Mouse (Mus musculus): ENCODE measurements around the gene Pex5l. TPM values are rescaled to one million over a fixed set of nuclear protein-coding genes. Genes with fewer than 3 reads are reported as not detected.
A peak's percentile ranks its signal among the peaks of the same experiment; 100 is the strongest.

Pex5l gene
- polyA plus RNA-seq, 1 experiment from 2014 or later, result 1.0 TPM

DNA sequence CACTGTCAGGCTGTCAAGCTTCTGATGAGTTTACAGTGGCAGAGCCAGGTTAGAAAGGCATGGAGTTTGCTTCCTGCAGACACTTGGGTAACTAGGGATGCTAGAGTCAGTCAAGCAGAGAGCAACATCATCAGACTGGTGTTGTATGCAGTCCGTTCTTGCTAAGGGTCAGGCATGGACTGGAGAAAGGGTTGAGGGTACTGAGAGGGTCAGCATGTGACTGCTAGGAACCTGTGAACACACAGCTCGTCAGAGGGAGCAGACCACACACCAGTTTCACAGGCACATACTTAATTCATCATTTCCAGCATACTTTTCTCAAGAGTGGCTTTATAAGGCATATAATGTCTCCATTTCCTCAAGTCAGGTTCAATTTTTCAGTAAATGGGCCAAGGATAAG is 53.6 kb downstream of the Pex5l start:
- H3K9ac ChIP-seq, result no peak overlapping the region
- no peak overlapping the region for H3K4me3 ChIP-seq (replicated peaks)
- H3K27me3 ChIP-seq, result no peaks in the 10 kb centered on the region
- no peaks in the 10 kb centered on the region for H3K9me3 ChIP-seq (replicated peaks)
- H3K4me1 ChIP-seq, result 0 out of 2 replicates have a peak, but pooled peaks cover 3% of the 10 kb centered on the region
- no peaks in the 10 kb centered on the region for H3K36me3 ChIP-seq
- no peak for ATAC-seq (ENCODE audit: insufficient number of reproducible peaks, low FRiP score, low TSS enrichment, low read depth)
- no peak overlapping the region for H3K27ac ChIP-seq (replicated peaks)
- H3K4me2 ChIP-seq (replicated peaks), result peak overlapping the region; percentile 37
- 40% methylated on average over 2 of the region's 2 CpGs for WGBS

DNA sequence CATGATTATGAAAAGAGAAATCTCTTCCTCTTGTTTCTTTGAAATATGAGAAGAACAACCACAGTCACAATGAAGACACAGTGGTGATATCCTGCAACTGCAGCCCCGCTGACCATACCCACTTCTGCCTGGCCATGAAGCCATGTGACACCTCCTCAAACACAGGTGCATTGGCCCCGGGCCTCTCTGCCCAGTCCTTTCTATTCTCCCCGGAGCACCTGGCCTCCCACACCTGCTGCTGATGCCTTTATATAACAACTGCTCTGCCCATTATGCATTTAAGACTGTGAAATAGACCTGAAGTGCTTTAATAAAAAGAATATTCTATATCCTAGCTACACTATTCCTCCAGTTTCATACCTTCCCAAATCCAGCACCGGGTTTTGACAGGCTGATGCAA is 54.8 kb downstream of the Pex5l start:
- ATAC-seq (ENCODE audit: insufficient number of reproducible peaks, low FRiP score, low TSS enrichment, low read depth), result no peak
- H3K27me3 ChIP-seq, result no peaks in the 10 kb centered on the region
- 54% methylated on average over 4 of the region's 4 CpGs for WGBS

DNA sequence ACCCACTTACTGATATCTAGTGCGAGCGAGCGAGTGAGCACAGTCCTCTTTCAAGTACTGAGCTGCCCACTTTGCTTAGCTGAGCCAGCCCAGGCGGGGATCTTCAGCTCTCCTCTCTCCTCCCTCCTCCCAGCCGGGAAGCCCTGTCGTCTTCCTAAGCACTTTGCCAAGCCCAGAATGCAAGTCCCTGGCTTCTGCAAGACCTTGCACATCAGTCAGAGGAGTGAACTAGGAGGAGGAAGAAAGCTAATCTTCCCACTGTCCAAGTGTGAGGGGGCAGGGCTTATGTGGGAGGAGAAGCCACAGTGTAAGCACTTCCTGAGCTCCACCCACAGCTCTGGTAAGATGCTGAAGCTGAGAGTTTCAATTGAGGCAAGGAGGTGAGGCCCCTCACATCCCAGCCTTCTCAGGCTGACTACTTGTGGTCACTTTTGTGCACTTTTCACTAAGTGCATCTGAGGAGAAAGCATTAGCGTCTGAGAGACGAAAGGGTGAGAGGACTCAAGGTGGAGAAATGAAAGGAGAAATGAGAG is 60.2 kb downstream of the Pex5l start:
- no peak for ATAC-seq (ENCODE audit: insufficient number of reproducible peaks, low FRiP score, low TSS enrichment, low read depth)
- Histone ChIP-seq H3K9me3 (replicated peaks) (no peaks in the 10 kb centered on the region), H3K4me3 (replicated peaks) (no peak overlapping the region), H3K9ac (no peak overlapping the region), H3K27ac (replicated peaks) (no peak overlapping the region), H3K27me3 (no peaks in the 10 kb centered on the region), H3K4me1 (no peaks in the 10 kb centered on the region), H3K36me3 (no peaks in the 10 kb centered on the region), H3K4me2 (replicated peaks) (0 out of 2 replicates have a peak overlapping the region, but pooled peaks have one; percentile 17)
- 31% methylated on average over 8 of the region's 8 CpGs for WGBS

More for the DNA sequence above, 54.8 kb downstream of the Pex5l start:
- Histone ChIP-seq H3K9ac (no peak overlapping the region), H3K4me3 (replicated peaks) (no peak overlapping the region), H3K4me2 (replicated peaks) (no peak overlapping the region), H3K4me1 (0 out of 2 replicates have a peak, but pooled peaks cover 3% of the 10 kb centered on the region), H3K9me3 (replicated peaks) (no peaks in the 10 kb centered on the region), H3K27ac (replicated peaks) (no peak overlapping the region), H3K36me3 (no peaks in the 10 kb centered on the region)

DNA sequence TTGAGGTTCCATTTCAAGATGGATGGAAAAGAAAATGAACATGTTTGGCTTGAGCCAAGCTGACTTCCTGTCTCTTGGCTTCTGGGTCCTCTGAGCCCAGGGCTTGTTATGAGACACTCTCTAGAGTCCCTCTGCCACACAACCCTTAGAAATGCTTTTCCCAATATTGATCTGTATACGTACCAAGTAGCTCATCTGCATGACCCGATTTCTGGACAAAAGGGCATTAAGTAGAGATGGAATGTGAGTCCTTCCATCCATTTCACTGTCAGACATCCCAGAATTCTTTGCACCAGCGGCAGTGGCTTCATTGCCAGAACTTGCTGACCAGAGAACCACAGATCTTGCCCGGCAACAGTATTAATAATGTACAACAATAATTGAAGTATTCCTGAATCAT is 61.3 kb downstream of the Pex5l start:
- Histone ChIP-seq H3K36me3 (no peaks in the 10 kb centered on the region), H3K4me2 (replicated peaks) (no peak overlapping the region), H3K27ac (replicated peaks) (no peak overlapping the region), H3K9me3 (replicated peaks) (no peaks in the 10 kb centered on the region), H3K27me3 (no peaks in the 10 kb centered on the region), H3K4me3 (replicated peaks) (no peak overlapping the region), H3K4me1 (no peaks in the 10 kb centered on the region), H3K9ac (no peak overlapping the region)
- ATAC-seq (ENCODE audit: insufficient number of reproducible peaks, low FRiP score, low TSS enrichment, low read depth), result no peak
- WGBS, result 88% methylated on average over 4 of the region's 4 CpGs

DNA sequence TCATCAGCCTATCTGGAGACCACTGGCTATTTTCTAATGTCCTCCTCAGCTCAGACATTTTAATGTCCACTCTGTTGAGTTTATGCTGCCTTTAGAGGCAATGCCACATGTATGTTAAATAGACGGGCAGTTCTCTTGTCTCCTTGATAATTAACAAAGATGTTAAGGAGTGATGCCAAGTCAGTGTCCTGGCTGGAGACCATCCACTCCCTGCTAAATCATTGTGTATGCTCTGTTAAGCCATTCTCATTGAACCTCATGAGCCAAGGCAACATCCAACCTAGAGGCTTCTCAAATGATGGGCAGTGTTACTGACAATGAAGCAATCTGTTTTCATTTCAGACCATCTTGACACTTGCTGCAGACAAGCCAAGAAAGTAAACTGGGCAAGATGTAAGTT is 63.4 kb downstream of the Pex5l start:
- no peak for ATAC-seq (ENCODE audit: insufficient number of reproducible peaks, low FRiP score, low TSS enrichment, low read depth)
- no peak overlapping the region for H3K9ac ChIP-seq
- no peaks in the 10 kb centered on the region for H3K36me3 ChIP-seq
- no peak overlapping the region for H3K27ac ChIP-seq (replicated peaks)
- no peak overlapping the region for H3K4me3 ChIP-seq (replicated peaks)
- no peaks in the 10 kb centered on the region for H3K27me3 ChIP-seq
- H3K4me2 ChIP-seq (replicated peaks), result no peak overlapping the region
- H3K4me1 ChIP-seq, result no peaks in the 10 kb centered on the region
- H3K9me3 ChIP-seq (replicated peaks), result no peaks in the 10 kb centered on the region
- WGBS, result 90% methylated on average over 1 of the region's 1 CpGs

DNA sequence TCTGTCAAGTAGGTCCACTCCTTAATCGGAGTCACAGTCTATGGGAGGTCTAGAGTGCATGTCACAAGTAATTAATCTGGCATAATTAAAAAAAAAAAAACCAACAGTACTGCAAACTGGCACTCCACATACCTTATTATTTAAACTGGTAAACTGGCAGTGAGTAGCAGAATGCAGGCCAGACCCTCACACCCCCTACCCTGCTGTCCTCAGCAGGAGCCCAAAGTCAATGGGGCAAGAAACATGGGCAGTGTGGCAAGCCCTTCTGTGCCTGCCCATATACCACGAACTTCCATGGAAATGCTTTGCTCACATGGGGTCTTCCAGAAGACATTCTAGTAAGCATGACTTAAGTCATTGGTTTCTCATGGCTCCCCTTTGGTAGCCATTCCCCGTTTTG is 63.9 kb downstream of the Pex5l start:
- no peak for ATAC-seq (ENCODE audit: insufficient number of reproducible peaks, low FRiP score, low TSS enrichment, low read depth)
- Histone ChIP-seq H3K27me3 (no peaks in the 10 kb centered on the region), H3K4me1 (no peaks in the 10 kb centered on the region), H3K4me3 (replicated peaks) (no peak overlapping the region), H3K9me3 (replicated peaks) (no peaks in the 10 kb centered on the region), H3K4me2 (replicated peaks) (no peak overlapping the region), H3K36me3 (no peaks in the 10 kb centered on the region), H3K9ac (no peak overlapping the region), H3K27ac (replicated peaks) (no peak overlapping the region)
- WGBS, result 82% methylated on average over 3 of the region's 3 CpGs

DNA sequence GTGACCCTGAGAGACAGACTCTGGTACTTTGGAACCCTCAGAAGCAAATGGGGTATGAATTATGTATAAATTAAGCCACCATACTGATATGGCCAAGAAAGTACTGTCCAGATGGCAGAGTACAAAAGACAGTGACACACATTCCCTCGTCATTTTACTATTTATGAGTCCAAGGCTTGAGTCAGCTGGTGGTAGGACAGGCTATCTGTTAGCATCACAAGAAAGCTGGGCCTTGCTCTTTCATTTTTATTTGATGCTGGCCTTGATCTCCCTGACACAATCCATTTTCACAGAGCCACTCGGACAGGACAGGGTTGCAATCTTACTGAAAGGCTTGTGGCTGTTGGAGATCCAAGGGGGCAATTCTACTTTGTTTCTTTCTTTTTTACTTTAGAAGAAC is 67.4 kb downstream of the Pex5l start:
- Histone ChIP-seq H3K27ac (replicated peaks) (no peak overlapping the region), H3K27me3 (no peaks in the 10 kb centered on the region), H3K36me3 (no peaks in the 10 kb centered on the region), H3K9me3 (replicated peaks) (no peaks in the 10 kb centered on the region), H3K4me3 (replicated peaks) (no peak overlapping the region), H3K9ac (no peak overlapping the region), H3K4me2 (replicated peaks) (no peak overlapping the region), H3K4me1 (no peaks in the 10 kb centered on the region)
- WGBS, result 81% methylated on average over 2 of the region's 2 CpGs
- no peak for ATAC-seq (ENCODE audit: insufficient number of reproducible peaks, low FRiP score, low TSS enrichment, low read depth)

DNA sequence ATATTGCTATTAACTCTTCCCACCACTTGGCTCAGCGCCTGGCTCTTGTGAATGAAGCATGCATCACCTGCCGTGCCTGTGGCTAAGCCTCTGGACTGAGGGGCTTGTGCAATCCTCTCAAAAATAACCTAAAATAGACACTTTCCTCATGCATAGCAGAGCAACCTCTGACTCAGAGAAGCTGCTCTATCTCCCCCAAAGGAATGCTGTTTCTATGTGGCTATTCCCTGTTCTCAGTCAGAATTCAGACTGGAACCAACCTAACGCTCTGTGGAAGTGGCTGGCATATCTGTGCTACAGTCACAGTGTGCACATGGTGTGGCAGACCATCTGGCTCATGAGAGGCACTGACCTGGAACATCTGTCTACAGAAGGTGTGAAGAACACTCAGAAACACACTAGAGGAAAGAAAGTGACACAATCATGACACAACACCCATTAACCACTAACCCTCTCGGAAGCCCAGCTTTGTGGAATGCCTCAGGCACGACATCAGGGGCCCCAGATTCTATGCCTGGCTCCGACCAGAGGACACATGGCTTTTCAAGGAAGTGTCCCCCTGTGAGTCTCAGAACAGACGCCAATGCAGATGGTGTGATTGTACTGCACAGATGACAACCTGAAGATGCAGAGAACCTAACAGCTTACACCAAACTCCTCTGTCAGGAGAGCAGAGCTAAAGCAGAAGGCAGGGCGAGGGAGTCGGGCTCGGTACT is 68.6 kb downstream of the Pex5l start:
- Histone ChIP-seq H3K27ac (replicated peaks) (no peak overlapping the region), H3K4me1 (no peaks in the 10 kb centered on the region), H3K9me3 (replicated peaks) (no peaks in the 10 kb centered on the region), H3K4me3 (replicated peaks) (no peak overlapping the region), H3K27me3 (no peaks in the 10 kb centered on the region), H3K36me3 (no peaks in the 10 kb centered on the region), H3K9ac (no peak overlapping the region), H3K4me2 (replicated peaks) (no peak overlapping the region)
- WGBS, result 58% methylated on average over 10 of the region's 10 CpGs
- no peak for ATAC-seq (ENCODE audit: insufficient number of reproducible peaks, low FRiP score, low TSS enrichment, low read depth)

DNA sequence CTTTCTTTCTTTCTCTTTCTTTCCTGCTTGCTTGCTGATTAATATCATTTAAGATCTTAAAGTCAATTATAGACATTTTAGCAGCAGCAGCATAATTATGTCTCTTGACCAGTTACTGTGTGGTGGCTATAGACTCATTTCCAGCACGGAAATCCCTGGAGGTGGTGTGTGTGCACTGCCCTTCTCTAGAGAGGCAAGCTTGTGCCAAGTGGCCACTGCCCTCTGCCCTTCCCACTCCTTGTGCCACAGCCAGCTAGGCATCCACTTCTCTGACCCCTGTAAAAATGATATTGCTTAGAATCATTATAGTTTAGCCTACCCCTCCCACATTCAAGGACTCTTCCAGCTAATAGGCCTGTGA is 69.2 kb downstream of the Pex5l start:
- H3K27me3 ChIP-seq, result no peaks in the 10 kb centered on the region
- no peak overlapping the region for H3K4me2 ChIP-seq (replicated peaks)
- no peaks in the 10 kb centered on the region for H3K9me3 ChIP-seq (replicated peaks)
- H3K9ac ChIP-seq, result no peak overlapping the region
- WGBS, result 69% methylated on average over 1 of the region's 1 CpGs
- H3K27ac ChIP-seq (replicated peaks), result no peak overlapping the region
- no peak overlapping the region for H3K4me3 ChIP-seq (replicated peaks)
- H3K4me1 ChIP-seq, result no peaks in the 10 kb centered on the region
- ATAC-seq (ENCODE audit: insufficient number of reproducible peaks, low FRiP score, low TSS enrichment, low read depth), result no peak
- no peaks in the 10 kb centered on the region for H3K36me3 ChIP-seq

DNA sequence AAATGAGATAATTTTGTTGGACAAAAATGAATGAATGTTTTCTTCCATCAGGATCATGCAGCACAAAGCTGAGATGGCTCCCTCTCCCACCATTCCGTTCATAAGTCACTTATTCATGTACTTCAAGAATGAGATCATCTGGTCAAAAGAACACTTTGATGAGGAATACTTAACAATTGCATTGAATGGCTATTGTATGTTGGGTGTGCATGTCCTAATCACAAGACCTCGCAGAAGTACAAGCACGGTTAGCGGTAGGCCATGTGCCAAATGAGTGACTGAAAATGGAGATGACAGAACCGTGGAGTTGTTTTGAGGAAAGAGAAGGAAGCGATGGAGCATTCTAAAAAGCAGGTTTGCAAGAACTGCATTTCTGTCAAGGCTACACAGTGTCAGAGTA is 72.3 kb downstream of the Pex5l start:
- Histone ChIP-seq H3K36me3 (no peaks in the 10 kb centered on the region), H3K4me3 (replicated peaks) (no peak overlapping the region), H3K9ac (no peak overlapping the region), H3K9me3 (replicated peaks) (no peaks in the 10 kb centered on the region), H3K4me2 (replicated peaks) (no peak overlapping the region), H3K27me3 (no peaks in the 10 kb centered on the region), H3K4me1 (no peaks in the 10 kb centered on the region), H3K27ac (replicated peaks) (no peak overlapping the region)
- WGBS, result 92% methylated on average over 6 of the region's 6 CpGs
- no peak for ATAC-seq (ENCODE audit: insufficient number of reproducible peaks, low FRiP score, low TSS enrichment, low read depth)

DNA sequence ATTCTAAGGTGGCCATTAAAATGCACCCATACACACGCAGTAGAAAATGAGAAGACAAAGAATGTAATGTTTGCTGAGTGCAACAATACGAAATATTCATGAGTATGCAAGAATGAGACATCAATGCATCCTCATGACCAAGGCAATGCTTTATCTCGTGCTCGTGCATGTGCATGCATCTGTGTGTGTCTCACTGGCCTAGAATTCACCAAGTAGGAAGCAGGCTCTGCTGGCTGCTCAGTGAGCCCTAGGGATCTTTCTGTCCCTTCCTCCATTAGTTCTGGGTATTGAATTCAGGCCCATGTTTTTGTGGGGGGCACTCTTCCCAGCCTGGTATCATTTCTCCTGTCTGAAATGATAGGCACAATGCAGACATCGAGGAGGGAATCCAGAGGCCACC is 74.9 kb downstream of the Pex5l start:
- no peak overlapping the region for H3K27ac ChIP-seq (replicated peaks)
- no peak for ATAC-seq (ENCODE audit: insufficient number of reproducible peaks, low FRiP score, low TSS enrichment, low read depth)
- no peaks in the 10 kb centered on the region for H3K9me3 ChIP-seq (replicated peaks)
- no peak overlapping the region for H3K4me3 ChIP-seq (replicated peaks)
- H3K27me3 ChIP-seq, result no peaks in the 10 kb centered on the region
- no peaks in the 10 kb centered on the region for H3K36me3 ChIP-seq
- no peaks in the 10 kb centered on the region for H3K4me1 ChIP-seq
- no peak overlapping the region for H3K4me2 ChIP-seq (replicated peaks)
- WGBS, result 73% methylated on average over 5 of the region's 5 CpGs
- H3K9ac ChIP-seq, result no peak overlapping the region

DNA sequence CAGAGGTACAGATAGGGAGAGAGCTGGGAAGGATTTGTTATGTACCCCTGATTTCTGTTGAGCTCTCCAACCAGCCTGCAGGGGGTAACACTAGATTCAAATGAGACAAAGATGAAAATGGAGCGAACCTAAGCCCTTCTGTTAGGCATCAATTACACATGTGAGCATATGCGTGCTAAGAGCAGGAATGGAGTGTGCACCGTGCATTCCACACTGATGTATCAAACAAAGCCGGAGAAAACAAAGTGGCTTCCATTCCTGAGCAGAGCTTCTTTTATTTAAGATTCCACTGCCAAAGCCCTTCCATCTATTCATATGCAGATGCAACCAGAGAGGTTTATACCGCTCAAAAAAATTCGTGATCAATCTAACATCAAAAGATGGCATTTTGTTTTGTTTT is 79.5 kb downstream of the Pex5l start:
- H3K4me3 ChIP-seq (replicated peaks), result no peak overlapping the region
- H3K4me2 ChIP-seq (replicated peaks), result no peak overlapping the region
- no peak overlapping the region for H3K27ac ChIP-seq (replicated peaks)
- H3K4me1 ChIP-seq, result no peaks in the 10 kb centered on the region
- WGBS, result 37% methylated on average over 6 of the region's 6 CpGs
- no peaks in the 10 kb centered on the region for H3K27me3 ChIP-seq
- H3K36me3 ChIP-seq, result no peaks in the 10 kb centered on the region
- H3K9ac ChIP-seq, result no peak overlapping the region
- H3K9me3 ChIP-seq (replicated peaks), result no peaks in the 10 kb centered on the region
- ATAC-seq (ENCODE audit: insufficient number of reproducible peaks, low FRiP score, low TSS enrichment, low read depth), result no peak
